15 mouse cellular contexts compared by ENCODE assay signal in the genomic region with DNA sequence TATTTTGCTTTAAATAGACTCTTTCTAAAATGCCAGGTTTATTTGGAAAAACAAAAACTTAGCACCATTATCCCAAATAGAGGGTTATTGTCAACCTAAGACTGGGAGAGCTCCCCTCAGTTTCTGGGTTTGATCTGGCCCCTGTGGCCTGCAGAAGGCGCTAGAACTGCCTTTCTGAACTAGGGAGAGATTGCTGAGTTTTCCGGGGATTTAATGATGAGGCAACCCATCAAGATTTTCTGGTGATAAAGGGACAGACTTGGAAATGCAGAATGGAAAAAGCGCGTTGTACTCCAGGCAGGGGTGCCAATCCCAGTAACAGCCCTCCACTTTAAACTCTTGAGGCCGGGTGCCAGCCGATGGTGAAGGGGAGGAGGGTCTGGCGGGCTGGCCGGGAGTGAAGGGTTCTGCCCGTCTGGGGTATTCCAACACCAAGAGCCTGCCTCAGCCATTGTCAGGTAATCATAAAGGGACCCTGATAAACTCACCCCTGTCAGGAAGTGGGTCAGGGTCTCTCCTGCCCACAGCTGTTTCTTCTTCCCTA. TPM values are rescaled to one million over a fixed set of nuclear protein-coding genes. Genes with fewer than 3 reads are reported as not detected.
DNase-seq lines count a peak whose midpoint lies in the region; ATAC-seq and TF ChIP-seq lines count a peak whose summit lies in the region.
"Had no signal": no experiment of that assay in that cellular context is flagged by ENCODE, and none has a peak within 500 bp of the region (broad histone marks: within the 10 kb centered on the region; RNA-seq: fewer than 3 reads in every experiment).

No protein-coding gene starts in this region.

- H3K9me3 ChIP-seq in heart, postnatal 0 days (replicated peaks; ENCODE audit: control insufficient read depth, low read length): no peaks in the 10 kb centered on the region
- no peaks in the 10 kb centered on the region for H3K9me3 ChIP-seq in midbrain, postnatal 0 days (ENCODE audit: low read length)
- H3K9me3 ChIP-seq in midbrain, embryonic 15.5 days: no peaks in the 10 kb centered on the region
- H3K9me3 ChIP-seq: midbrain, embryonic 12.5 days had no signal

- no peaks in the 10 kb centered on the region for H3K36me3 ChIP-seq in heart, postnatal 0 days (replicated peaks; ENCODE audit: control insufficient read depth, insufficient read depth, low read length)
- no peaks in the 10 kb centered on the region for H3K36me3 ChIP-seq in midbrain, postnatal 0 days (ENCODE audit: insufficient read depth, low read length)
- H3K36me3 ChIP-seq in midbrain, embryonic 15.5 days (replicated peaks): no peaks in the 10 kb centered on the region
- H3K36me3 ChIP-seq: midbrain, embryonic 12.5 days had no signal

- peak; percentile 18; the same call in 1 of the 2 replicates for TF ChIP-seq CTCF in cerebellum, adult 2 months (IDR thresholded peaks at IDR 0.05; ENCODE audit: borderline replicate concordance, insufficient read depth, low read depth, low read length)
- TF ChIP-seq CTCF in heart, postnatal 0 days (IDR thresholded peaks at IDR 0.05; ENCODE audit: low read depth): peak; percentile 17; the same call in 1 of the 2 replicates
- TF ChIP-seq CTCF in midbrain, postnatal 0 days (IDR thresholded peaks at IDR 0.05): peak; percentile 43

- H3K27ac ChIP-seq in cerebellum, adult 2 months (ENCODE audit: insufficient read depth, low read length): no peak overlapping the region
- H3K27ac ChIP-seq in heart, postnatal 0 days (ENCODE audit: low read depth): no peak overlapping the region
- no peak overlapping the region for H3K27ac ChIP-seq in midbrain, postnatal 0 days (ENCODE audit: low read depth, low read length)
- no peak overlapping the region for H3K27ac ChIP-seq in midbrain, embryonic 15.5 days
- H3K27ac ChIP-seq: midbrain, embryonic 12.5 days had no signal

- no peak overlapping the region for H3K9ac ChIP-seq in heart, postnatal 0 days (replicated peaks; ENCODE audit: low read depth, low read length)
- H3K9ac ChIP-seq in midbrain, postnatal 0 days (replicated peaks; ENCODE audit: low read length, poor library complexity, severe bottlenecking): no peak overlapping the region
- H3K9ac ChIP-seq in midbrain, embryonic 15.5 days: no peak overlapping the region
- H3K9ac ChIP-seq: midbrain, embryonic 12.5 days had no signal

- no peaks in the 10 kb centered on the region for H3K27me3 ChIP-seq in cerebellum, adult 2 months (ENCODE audit: control insufficient read depth, insufficient read depth, low read length)
- no peaks in the 10 kb centered on the region for H3K27me3 ChIP-seq in heart, postnatal 0 days (ENCODE audit: control insufficient read depth, insufficient read depth, low read length)
- no peaks in the 10 kb centered on the region for H3K27me3 ChIP-seq in midbrain, postnatal 0 days (ENCODE audit: insufficient read depth, low read length)
- H3K27me3 ChIP-seq in midbrain, embryonic 15.5 days (replicated peaks): no peaks in the 10 kb centered on the region
- H3K27me3 ChIP-seq: midbrain, embryonic 12.5 days had no signal

- ATAC-seq in cerebellum, adult (ENCODE audit: insufficient number of reproducible peaks, low FRiP score, low TSS enrichment): no peak
- no peak for ATAC-seq in heart, postnatal 0 days (ENCODE audit: insufficient read depth, low read depth)
- ATAC-seq in midbrain, postnatal 0 days (ENCODE audit: low FRiP score): no peak
- ATAC-seq in midbrain, embryonic 15.5 days (replicated peaks): no peak
- ATAC-seq: inflammation-experienced regulatory T-cells, adult 6 months had no signal

- TF ChIP-seq EP300 in heart, postnatal 0 days (IDR thresholded peaks at IDR 0.05; ENCODE audit: low read depth): no peak

- no peak for TF ChIP-seq POLR2A in cerebellum, adult 2 months (IDR thresholded peaks at IDR 0.05; ENCODE audit: borderline replicate concordance, insufficient read depth, low read length)

- 52% methylated on average over 9 of the region's 9 CpGs for WGBS in cerebellum, adult 2 months
- WGBS in heart, postnatal 0 days: 40% methylated on average over 9 of the region's 9 CpGs
- 58% methylated on average over 9 of the region's 9 CpGs for WGBS in midbrain, postnatal 0 days
- 65% methylated on average over 9 of the region's 9 CpGs for WGBS in midbrain, embryonic 15.5 days

- peaks cover 30% of the 10 kb centered on the region for H3K4me1 ChIP-seq in cerebellum, adult 2 months (ENCODE audit: control insufficient read depth, insufficient read depth, low read length)
- no peaks in the 10 kb centered on the region; the same call in 1 of the 2 replicates for H3K4me1 ChIP-seq in heart, postnatal 0 days (ENCODE audit: control insufficient read depth, insufficient read depth)
- peaks cover 3% of the 10 kb centered on the region; the same call in 1 of the 2 replicates for H3K4me1 ChIP-seq in midbrain, postnatal 0 days (ENCODE audit: insufficient read depth, low read length)
- H3K4me1 ChIP-seq in midbrain, embryonic 15.5 days: 0 out of 2 replicates have a peak, but pooled peaks cover 9% of the 10 kb centered on the region

- no peak overlapping the region for H3K4me2 ChIP-seq in heart, postnatal 0 days (ENCODE audit: low read depth, low read length)
- no peak overlapping the region for H3K4me2 ChIP-seq in midbrain, postnatal 0 days (ENCODE audit: low read depth, low read length, poor library complexity, severe bottlenecking)
- no peak overlapping the region for H3K4me2 ChIP-seq in midbrain, embryonic 15.5 days
- H3K4me2 ChIP-seq: midbrain, embryonic 12.5 days had no signal

- no peak for DNase-seq in cerebellum, adult 2 months
- no peak for DNase-seq in heart, postnatal 0 days (ENCODE audit: low spot score)
- DNase-seq in heart, adult 8-10 months (ENCODE audit: low spot score): no peak
- DNase-seq in midbrain, postnatal 0 days (ENCODE audit: low spot score): no peak
- DNase-seq in urinary bladder, postnatal 4 days (ENCODE audit: low spot score in 2 of 2): no peak
- no peak for DNase-seq in kidney, postnatal 14 days
- DNase-seq: adrenal gland, postnatal 14 days; gastrocnemius, postnatal 10 days; kidney, postnatal 4 days; spleen, adult 18-20 months had no signal

- no peak overlapping the region for H3K4me3 ChIP-seq in cerebellum, adult 2 months (replicated peaks; ENCODE audit: insufficient read depth, low read depth, low read length)
- H3K4me3 ChIP-seq in heart, postnatal 0 days (ENCODE audit: low read depth, low read length): no peak overlapping the region
- H3K4me3 ChIP-seq in midbrain, postnatal 0 days (ENCODE audit: low read depth, low read length): no peak overlapping the region
- no peak overlapping the region for H3K4me3 ChIP-seq in midbrain, embryonic 15.5 days
- H3K4me3 ChIP-seq: erythroblast, embryonic 14.5 days; midbrain, embryonic 12.5 days had no signal

RNA-seq across cellular contexts. Expression of gene Glod4, which starts 55.0 kb away (rescaled TPM):
- 39.3 and 44.9 TPM in 2 replicates for polyA plus RNA-seq in cerebellum, adult 2 months (2012; rRNA removed)
- total RNA-seq in heart, postnatal 0 days (2014; rRNA removed; ENCODE audit: low replicate concordance): 30.6 and 44.8 TPM in 2 replicates
- polyA plus RNA-seq in heart, postnatal 0 days (2015; fragmentation: Nextera tagmentation; extraction: Ambion mirVana): 102 and 104 TPM in 2 replicates
- total RNA-seq in heart, adult 8-10 months (2022): 10 to 100 TPM; 38.8 to 46.4 (median 43.1) TPM
- 63.5 and 80.0 TPM in 2 replicates for total RNA-seq in midbrain, postnatal 0 days (2014; rRNA removed)
- 116 and 123 TPM in 2 replicates for polyA plus RNA-seq in midbrain, postnatal 0 days (2015; fragmentation: Nextera tagmentation; extraction: Ambion mirVana)
- polyA plus RNA-seq in midbrain, embryonic 15.5 days (2015; fragmentation: Nextera tagmentation; extraction: Ambion mirVana): 121 and 123 TPM in 2 replicates

RNA-seq across cellular contexts. Expression of gene Mrm3, which starts 55.0 kb away (rescaled TPM):
- polyA plus RNA-seq in cerebellum, adult 2 months (2012; rRNA removed): 19.9 and 21.3 TPM in 2 replicates
- total RNA-seq in heart, postnatal 0 days (2014; rRNA removed; ENCODE audit: low replicate concordance): 21.3 and 39.5 TPM in 2 replicates
- polyA plus RNA-seq in heart, postnatal 0 days (2015; fragmentation: Nextera tagmentation; extraction: Ambion mirVana): 27.6 and 31.8 TPM in 2 replicates
- 10 to 100 TPM; 23.7 to 28.3 (median 26.3) TPM for total RNA-seq in heart, adult 8-10 months (2022)
- total RNA-seq in midbrain, postnatal 0 days (2014; rRNA removed): 13.6 and 15.3 TPM in 2 replicates
- 23.6 and 26.0 TPM in 2 replicates for polyA plus RNA-seq in midbrain, postnatal 0 days (2015; fragmentation: Nextera tagmentation; extraction: Ambion mirVana)
- polyA plus RNA-seq in midbrain, embryonic 15.5 days (2015; fragmentation: Nextera tagmentation; extraction: Ambion mirVana): 25.8 and 27.0 TPM in 2 replicates
